Mouse (Mus musculus): ENCODE measurements around the gene Zfp14. TPM values are rescaled to one million over a fixed set of nuclear protein-coding genes. Genes with fewer than 3 reads are reported as not detected.

Gene Zfp14
- total and polyA plus RNA-seq, 3 experiments = 0.25 to 0.39 TPM; not detected in 1

DNA sequence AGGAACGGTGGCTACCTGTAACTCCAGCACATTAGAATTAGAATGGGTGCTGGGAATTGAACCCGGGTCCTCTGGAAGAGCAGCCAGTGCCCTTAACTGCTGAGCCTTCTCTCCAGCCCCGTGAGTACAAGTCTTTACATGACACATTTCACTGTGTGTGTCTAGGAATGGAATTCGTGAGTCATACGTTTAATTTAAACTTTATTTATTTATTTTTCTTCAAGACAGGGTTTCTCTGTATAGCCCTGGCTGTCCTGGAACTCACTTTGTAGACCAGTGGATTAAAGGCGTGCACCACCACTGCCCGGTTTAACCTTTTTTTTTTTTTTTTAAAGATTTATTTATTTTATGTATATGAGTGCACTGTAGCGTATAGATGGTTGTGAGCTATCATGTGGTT lies 56.0 kb downstream of the Zfp14 start:
- Histone ChIP-seq H3K27me3 (ENCODE audit: control insufficient read depth in 1 of 2, insufficient read depth in 2 of 2, low read length in 2 of 2) (no peaks in the 10 kb centered on the region), H3K4me1 (ENCODE audit: control insufficient read depth in 1 of 2, insufficient read depth in 2 of 2, low read length in 2 of 2) (no peaks in the 10 kb centered on the region), H3K36me3 (ENCODE audit: control insufficient read depth in 1 of 2, insufficient read depth in 2 of 2, low read length in 2 of 2) (peaks cover 0 to 4% of the 10 kb centered on the region in 2 experiments; a peak in 3 of 4 replicates), H3K79me2 (ENCODE audit: control insufficient read depth, insufficient read depth, low read length, poor library complexity) (no peaks in the 10 kb centered on the region; the same call in 1 of the 2 replicates), H3K27ac (ENCODE audit: control insufficient read depth, low read depth, low read length) (no peak overlapping the region), H3K9me3 (replicated peaks; ENCODE audit: insufficient read depth, low read length) (no peaks in the 10 kb centered on the region), H3K4me3 (ENCODE audit: control insufficient read depth in 1 of 2, insufficient read depth in 1 of 2, low read depth in 2 of 2, low read length in 2 of 2) (no peak overlapping the region), H3K9ac (ENCODE audit: control insufficient read depth, low read depth, low read length, poor library complexity, severe bottlenecking) (no peak overlapping the region)
- DNase-seq (ENCODE audit: low read depth, low spot score) = no peak
- TF ChIP-seq MAFK (IDR thresholded peaks at IDR 0.05; ENCODE audit: borderline replicate concordance, low read depth, low read length) (no peak), MEF2A (IDR thresholded peaks at IDR 0.05; ENCODE audit: extremely low read depth, insufficient replicate concordance, low read depth, low read length, poor library complexity, severe bottlenecking) (no peak), POLR2AphosphoS2 (IDR thresholded peaks at IDR 0.05; ENCODE audit: low read length) (no peak), BHLHE40 (IDR thresholded peaks at IDR 0.05; ENCODE audit: borderline replicate concordance, low read depth, low read length) (no peak), UBTF (IDR thresholded peaks at IDR 0.05; ENCODE audit: borderline replicate concordance, insufficient read depth, low read depth, low read length) (no peak), MAX (IDR thresholded peaks at IDR 0.05; ENCODE audit: low read length) (no peak), MXI1 (IDR thresholded peaks at IDR 0.05; ENCODE audit: low read depth, low read length) (no peak), ZNF384 (IDR thresholded peaks at IDR 0.05; ENCODE audit: low read depth, low read length) (no peak), E2F4 (IDR thresholded peaks at IDR 0.05; ENCODE audit: borderline replicate concordance, low read depth, low read length) (no peak), POLR2AphosphoS5 (IDR thresholded peaks at IDR 0.05; ENCODE audit: borderline replicate concordance, low read depth, low read length) (no peak), SMC3 (IDR thresholded peaks at IDR 0.05; ENCODE audit: low read depth, low read length) (no peak), ZKSCAN1 (IDR thresholded peaks at IDR 0.05; ENCODE audit: low read depth, low read length) (no peak), ZC3H11A (IDR thresholded peaks at IDR 0.05; ENCODE audit: low read depth, low read length) (no peak), ETS1 (IDR thresholded peaks at IDR 0.05; ENCODE audit: low read depth, low read length) (no peak)

DNA sequence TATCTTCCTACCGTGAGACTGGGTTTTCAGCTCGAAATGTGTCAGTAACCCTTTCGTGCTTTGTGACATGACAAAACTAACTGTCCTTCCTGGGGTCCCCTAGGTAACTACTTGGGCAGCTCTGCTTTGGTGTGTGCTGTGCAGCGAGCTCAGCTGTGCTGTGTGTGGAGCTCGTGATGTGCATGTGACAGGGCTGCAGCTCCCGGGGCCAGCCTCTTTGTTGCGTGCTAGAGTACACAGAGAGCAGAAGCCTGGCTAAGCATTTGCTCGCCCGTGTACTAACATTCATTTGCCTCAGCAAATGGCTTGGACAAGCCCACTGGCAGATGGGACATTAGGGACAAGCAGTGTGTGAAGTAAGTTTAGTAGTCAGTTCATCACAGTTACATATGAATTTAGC lies 57.8 kb downstream of the Zfp14 start:
- no peak overlapping the region for H3K4me3 ChIP-seq (ENCODE audit: control insufficient read depth in 1 of 2, insufficient read depth in 1 of 2, low read depth in 2 of 2, low read length in 2 of 2)
- no peak for TF ChIP-seq NRF1 (IDR thresholded peaks at IDR 0.05; ENCODE audit: insufficient read depth, low read depth, low read length, poor library complexity, severe bottlenecking)
- no peaks in the 10 kb centered on the region for H3K4me1 ChIP-seq (ENCODE audit: control insufficient read depth in 1 of 2, insufficient read depth in 2 of 2, low read length in 2 of 2)
- H3K27ac ChIP-seq (ENCODE audit: control insufficient read depth, low read depth, low read length) = no peak overlapping the region
- no peak overlapping the region for H3K9ac ChIP-seq (ENCODE audit: control insufficient read depth, low read depth, low read length, poor library complexity, severe bottlenecking)
- no peak for DNase-seq (ENCODE audit: low read depth, low spot score)
- H3K27me3 ChIP-seq (ENCODE audit: control insufficient read depth in 1 of 2, insufficient read depth in 2 of 2, low read length in 2 of 2) = no peaks in the 10 kb centered on the region
- no peaks in the 10 kb centered on the region; the same call in 1 of the 2 replicates for H3K79me2 ChIP-seq (ENCODE audit: control insufficient read depth, insufficient read depth, low read length, poor library complexity)
- H3K9me3 ChIP-seq (replicated peaks; ENCODE audit: insufficient read depth, low read length) = no peaks in the 10 kb centered on the region
- H3K36me3 ChIP-seq (ENCODE audit: control insufficient read depth in 1 of 2, insufficient read depth in 2 of 2, low read length in 2 of 2) = peaks cover 0 to 5% of the 10 kb centered on the region in 2 experiments; a peak in 3 of 4 replicates

Data from MEL (cell line).